Mouse (Mus musculus) intestine, embryonic 15.5 days (tissue): ENCODE results near the gene Mfap1b. TPM values are rescaled to one million over a fixed set of nuclear protein-coding genes. Genes with fewer than 3 reads are reported as not detected.
A peak's percentile ranks its signal among the peaks of the same experiment; 100 is the strongest.
"Not testable (repeated sequence)": the region's sequence is repeated elsewhere in the genome, so short reads cannot be mapped to it uniquely, and the experiment has no call there.

ENCODE experiments used
- ATAC-seq: fragments of 200-750 bp; cut with Nextera tagmentation; 2 replicates; pipeline ENCODE4 v1.8.0; 2017; ENCODE audit warnings: moderate TSS enrichment, moderate library complexity
- H3K27ac ChIP-seq: fragments of 300-500 bp; sonication (generic); 2 replicates; pipeline ENCODE4 v1.5.1; 2015; ENCODE audit warnings: mild to moderate bottlenecking, inconsistent platforms
- H3K27me3 ChIP-seq: fragments of 300-500 bp; sonication (generic); replicated peaks from 2 replicates; pipeline ENCODE4 v1.6.1; 2015; ENCODE audit warnings: inconsistent platforms
- H3K36me3 ChIP-seq: fragments of 300-500 bp; sonication (generic); 2 replicates; pipeline ENCODE4 v1.6.1; 2015; ENCODE audit warnings: inconsistent platforms
- H3K4me1 ChIP-seq: fragments of 300-500 bp; sonication (generic); replicated peaks from 2 replicates; pipeline ENCODE4 v1.6.1; 2015; ENCODE audit warnings: inconsistent platforms
- H3K4me2 ChIP-seq: fragments of 300-500 bp; sonication (generic); replicated peaks from 2 replicates; pipeline ENCODE4 v1.6.1; 2015; ENCODE audit warnings: mild to moderate bottlenecking, inconsistent platforms
- H3K4me3 ChIP-seq: fragments of 300-500 bp; sonication (generic); replicated peaks from 2 replicates; pipeline ENCODE4 v1.5.1; 2015; ENCODE audit warnings: inconsistent platforms
- H3K9ac ChIP-seq: fragments of 300-500 bp; sonication (generic); 2 replicates; pipeline ENCODE4 v1.6.1; 2015; ENCODE audit warnings: inconsistent platforms
- H3K9me3 ChIP-seq: fragments of 300-500 bp; sonication (generic); 2 replicates; pipeline ENCODE4 v1.6.1; 2016; ENCODE audit warnings: inconsistent platforms
- WGBS: fragments of 180-500 bp; shearing (Covaris S2); methylation state at CpG from one replicate; pipeline ENCODE4 v1.1.7; 2015; 5-methylcytosine and 5-hydroxymethylcytosine counted together
- polyA plus RNA-seq: library from polyadenylated mRNA; unstranded; fragments of >200 nt; fragmentation: Nextera tagmentation; extraction: Ambion mirVana; gene quantifications from 2 replicates; pipeline ENCODE4 v1.2.1, GENCODE M21; 2015

Gene Mfap1b
- 41.5 and 42.6 TPM in 2 replicates for polyA plus RNA-seq

- ATAC-seq = peak; percentile 97
- Histone ChIP-seq H3K9ac (peak within 1 kb of the TSS; percentile 63), H3K4me3 (peak within 1 kb of the TSS; percentile 58), H3K4me2 (peak within 1 kb of the TSS; percentile 75)
- not testable (repeated sequence) for H3K27me3 ChIP-seq, H3K36me3 ChIP-seq, H3K27ac ChIP-seq, H3K9me3 ChIP-seq, H3K4me1 ChIP-seq
- 5% methylated on average over 41 of the region's 41 CpGs for WGBS
These were observed at the start of gene Mfap1b for GRCm38 (mm10) chr2:121473301-121474179. TSS of gene Mfap1b (minus strand) at chr2:121474067.

GRCm38 (mm10) chr2:121522830-121523229 is 49.0 kb upstream of the Mfap1b start:
- H3K4me1 ChIP-seq, H3K27me3 ChIP-seq, H3K9me3 ChIP-seq, ATAC-seq, H3K9ac ChIP-seq, H3K36me3 ChIP-seq, H3K4me3 ChIP-seq, H3K27ac ChIP-seq, H3K4me2 ChIP-seq: not testable (repeated sequence)
- WGBS = 98% methylated on average over 3 of the region's 3 CpGs

GRCm38 (mm10) chr2:121522006-121522405 is 48.1 kb upstream of the Mfap1b start:
- H3K9ac ChIP-seq = no peak overlapping the region
- no peak overlapping the region for H3K4me3 ChIP-seq
- ATAC-seq = no peak
- H3K4me1 ChIP-seq = no peaks in the 10 kb centered on the region
- no peak overlapping the region for H3K27ac ChIP-seq
- no peak overlapping the region for H3K4me2 ChIP-seq
- 90% methylated on average over 2 of the region's 2 CpGs for WGBS
- no peaks in the 10 kb centered on the region for H3K27me3 ChIP-seq
- H3K9me3 ChIP-seq = no peaks in the 10 kb centered on the region
- H3K36me3 ChIP-seq = peaks cover 3% of the 10 kb centered on the region; the same call in 1 of the 2 replicates

GRCm38 (mm10) chr2:121518711-121519110 is 44.8 kb upstream of the Mfap1b start:
- H3K4me1 ChIP-seq, H3K27me3 ChIP-seq, H3K4me2 ChIP-seq, H3K4me3 ChIP-seq, H3K36me3 ChIP-seq, H3K9ac ChIP-seq, H3K9me3 ChIP-seq, H3K27ac ChIP-seq, ATAC-seq: not testable (repeated sequence)
- WGBS = 90% methylated on average over 4 of the region's 4 CpGs

- 90% methylated on average over 5 of the region's 5 CpGs for WGBS
- H3K4me2 ChIP-seq = no peak overlapping the region
- no peak overlapping the region for H3K9ac ChIP-seq
- H3K36me3 ChIP-seq = peaks cover 3% of the 10 kb centered on the region; the same call in 1 of the 2 replicates
- no peaks in the 10 kb centered on the region for H3K27me3 ChIP-seq
- H3K4me1 ChIP-seq = no peaks in the 10 kb centered on the region
- no peak for ATAC-seq
- H3K4me3 ChIP-seq = no peak overlapping the region
- H3K27ac ChIP-seq = no peak overlapping the region
- H3K9me3 ChIP-seq = no peaks in the 10 kb centered on the region
These were observed 44.2 kb upstream of the Mfap1b start for GRCm38 (mm10) chr2:121518106-121518505.

- no peaks in the 10 kb centered on the region for H3K27me3 ChIP-seq
- 93% methylated on average over 4 of the region's 4 CpGs for WGBS
- H3K36me3 ChIP-seq = peaks cover 3% of the 10 kb centered on the region; the same call in 1 of the 2 replicates
- H3K4me3 ChIP-seq = no peak overlapping the region
- H3K27ac ChIP-seq = no peak overlapping the region
- H3K9ac ChIP-seq = no peak overlapping the region
- peaks cover 5% of the 10 kb centered on the region; the same call in 1 of the 2 replicates for H3K4me1 ChIP-seq
- no peaks in the 10 kb centered on the region for H3K9me3 ChIP-seq
- no peak overlapping the region for H3K4me2 ChIP-seq
- no peak for ATAC-seq
These were observed 40.3 kb upstream of the Mfap1b start for GRCm38 (mm10) chr2:121514211-121514610.

GRCm38 (mm10) chr2:121512991-121513765 is 39.3 kb upstream of the Mfap1b start:
- not testable (repeated sequence) for H3K4me1 ChIP-seq, ATAC-seq, H3K36me3 ChIP-seq, H3K27me3 ChIP-seq, H3K4me2 ChIP-seq, H3K4me3 ChIP-seq, H3K9me3 ChIP-seq, H3K9ac ChIP-seq, H3K27ac ChIP-seq
- 90% methylated on average over 5 of the region's 5 CpGs for WGBS

- ATAC-seq = no peak
- no peak overlapping the region for H3K9ac ChIP-seq
These were observed 37.5 kb upstream of the Mfap1b start for GRCm38 (mm10) chr2:121511401-121511800.

GRCm38 (mm10) chr2:121509584-121509983 is 35.7 kb upstream of the Mfap1b start:
- Histone ChIP-seq H3K4me3 (peak overlapping the region; percentile 38), H3K27me3 (no peaks in the 10 kb centered on the region), H3K27ac (no peak overlapping the region), H3K9ac (peak overlapping the region; percentile 28; the same call in 1 of the 2 replicates), H3K4me2 (peak overlapping the region; percentile 62), H3K36me3 (no peaks in the 10 kb centered on the region), H3K4me1 (peaks cover 9% of the 10 kb centered on the region), H3K9me3 (no peaks in the 10 kb centered on the region)
- whole genome bisulfite sequencing = 15% methylated on average over 16 of the region's 16 CpGs
- peak; percentile 81 for ATAC-seq

More at GRCm38 (mm10) chr2:121511401-121511800, 37.5 kb upstream of the Mfap1b start:
- WGBS = 86% methylated on average over 8 of the region's 8 CpGs
- Histone ChIP-seq H3K9me3 (no peaks in the 10 kb centered on the region), H3K27ac (no peak overlapping the region), H3K27me3 (no peaks in the 10 kb centered on the region), H3K4me1 (peaks cover 9% of the 10 kb centered on the region), H3K36me3 (no peaks in the 10 kb centered on the region), H3K4me2 (no peak overlapping the region), H3K4me3 (no peak overlapping the region)

GRCm38 (mm10) chr2:121507951-121508330 is 34.1 kb upstream of the Mfap1b start:
- no peaks in the 10 kb centered on the region for H3K9me3 ChIP-seq
- no peaks in the 10 kb centered on the region for H3K27me3 ChIP-seq
- WGBS = 43% methylated on average over 2 of the region's 2 CpGs
- no peak overlapping the region for H3K27ac ChIP-seq
- H3K4me3 ChIP-seq = peak overlapping the region; percentile 64
- ATAC-seq = no peak
- H3K4me2 ChIP-seq = peak overlapping the region; percentile 64
- peaks cover 9% of the 10 kb centered on the region for H3K4me1 ChIP-seq
- no peaks in the 10 kb centered on the region for H3K36me3 ChIP-seq
- peak overlapping the region; percentile 60; the same call in 1 of the 2 replicates for H3K9ac ChIP-seq

- H3K9ac ChIP-seq = peak overlapping the region; percentile 60
- ATAC-seq = no peak
- H3K36me3 ChIP-seq = no peaks in the 10 kb centered on the region
- H3K4me2 ChIP-seq = peak overlapping the region; percentile 64
- no peaks in the 10 kb centered on the region for H3K27me3 ChIP-seq
- 4% methylated on average over 12 of the region's 12 CpGs for WGBS
- peaks cover 9% of the 10 kb centered on the region for H3K4me1 ChIP-seq
- peak overlapping the region; percentile 64 for H3K4me3 ChIP-seq
- H3K27ac ChIP-seq = no peak overlapping the region; the same call in 1 of the 2 replicates
- no peaks in the 10 kb centered on the region for H3K9me3 ChIP-seq
These were observed 33.5 kb upstream of the Mfap1b start for GRCm38 (mm10) chr2:121507173-121507950.
